Mouse (Mus musculus): ENCODE measurements around the gene Ppp1r3f.

Gene Ppp1r3f

DNA sequence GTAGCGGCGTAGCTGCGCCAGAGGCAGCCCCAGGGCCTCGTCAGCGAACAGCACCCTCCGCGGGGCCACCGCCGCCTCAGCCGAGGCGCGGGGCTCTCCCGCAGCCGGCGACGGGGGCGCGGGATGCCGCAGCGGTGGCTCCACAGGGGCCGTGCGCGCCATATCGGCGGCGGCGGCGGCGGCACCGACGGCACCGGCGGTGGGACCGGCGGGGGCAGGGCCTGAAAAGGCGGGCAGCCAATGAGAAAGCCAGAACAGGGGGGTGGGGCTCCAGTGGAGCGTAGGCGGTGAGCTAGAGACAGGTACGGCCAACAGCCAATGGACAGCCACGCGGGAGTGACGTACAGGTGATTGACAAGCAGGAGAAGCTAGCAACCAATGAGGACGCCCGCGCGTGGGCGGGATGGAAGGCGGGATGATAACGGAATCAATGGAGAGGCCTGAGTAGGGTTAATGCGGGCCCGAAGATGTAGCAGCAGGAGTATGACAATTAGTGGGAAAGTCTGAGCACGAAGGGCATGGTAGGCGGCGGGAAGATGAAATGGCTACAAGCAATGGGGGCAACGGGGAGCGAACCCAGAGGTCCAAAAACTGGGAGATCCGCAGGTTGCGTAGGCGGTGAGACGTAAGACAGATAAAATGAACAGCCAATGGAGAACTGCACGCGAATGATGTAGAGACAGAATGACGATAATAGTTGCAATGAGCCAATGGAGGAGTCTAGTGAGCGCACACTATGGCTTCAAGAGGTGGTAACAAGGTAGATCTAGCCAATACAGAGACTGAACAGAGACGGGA, at the start of gene Ppp1r3f:
Gene Ppp1r3f (minus strand): TSS at position 197 of the 798 bp plus-strand sequence.
- DNase-seq (ENCODE audit: low spot score), result peak; percentile 84

DNA sequence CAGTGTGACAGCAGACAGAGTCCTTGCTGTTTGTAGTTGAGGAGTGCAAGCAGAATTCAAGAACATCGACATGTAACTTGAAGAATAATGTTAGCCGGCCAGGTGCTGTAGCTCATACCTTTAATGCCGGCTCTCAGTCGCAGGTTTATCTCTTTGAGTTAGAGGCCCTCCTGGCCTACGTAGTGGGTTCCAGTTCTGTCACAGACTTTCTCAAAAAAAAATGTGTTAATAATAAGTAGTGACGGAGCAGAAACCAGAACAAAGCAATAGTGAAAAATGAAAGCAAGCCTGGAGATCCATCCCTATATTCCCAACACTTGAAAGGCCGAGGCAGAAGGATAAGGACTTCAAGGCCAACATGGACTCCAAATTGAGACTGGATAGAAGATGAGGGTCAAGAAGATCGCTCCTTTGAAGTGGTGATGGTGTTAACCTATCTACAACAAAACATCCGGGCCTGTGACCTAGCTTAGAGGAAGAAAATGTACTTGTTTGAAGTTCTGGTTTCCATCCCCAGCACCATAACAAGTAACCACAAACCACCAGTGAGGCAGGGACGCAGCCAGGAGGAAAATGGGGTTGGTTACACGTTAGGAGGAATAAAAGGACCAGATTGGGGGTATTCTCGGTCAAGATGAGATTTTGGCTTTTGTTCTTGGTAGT, 43.9 kb upstream of the Ppp1r3f start:
- no peak for DNase-seq (ENCODE audit: low spot score)

DNA sequence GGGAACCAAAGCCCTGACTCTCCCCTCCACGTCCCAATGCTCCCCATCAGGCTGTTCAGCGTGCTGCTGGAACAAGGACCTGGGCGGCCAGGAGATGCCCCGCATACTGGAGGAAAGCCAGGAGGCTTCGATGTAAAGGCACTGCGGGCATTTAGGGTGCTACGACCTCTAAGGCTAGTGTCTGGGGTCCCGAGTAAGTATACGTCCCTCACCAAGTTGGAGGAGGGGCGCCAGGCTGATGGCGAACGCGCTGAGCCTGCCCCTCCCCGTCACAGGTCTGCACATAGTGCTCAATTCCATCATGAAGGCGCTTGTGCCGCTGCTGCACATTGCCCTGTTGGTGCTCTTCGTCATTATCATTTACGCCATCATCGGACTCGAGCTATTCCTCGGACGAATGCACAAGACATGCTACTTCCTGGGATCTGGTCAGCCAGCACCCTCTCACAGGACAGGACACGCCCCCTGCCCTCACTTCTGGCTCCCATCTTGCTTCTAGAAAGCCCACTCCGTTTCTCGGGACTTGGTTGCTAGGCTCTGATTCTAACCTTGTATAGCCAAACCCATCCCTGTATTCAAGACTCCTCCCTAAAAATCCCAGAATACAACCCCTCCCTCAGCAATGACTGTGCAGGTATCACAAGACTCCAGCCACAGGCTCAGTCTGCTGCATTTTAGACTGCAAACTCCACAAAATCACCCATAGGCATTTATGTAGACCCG, 36.6 kb upstream of the Ppp1r3f start:
- DNase-seq (ENCODE audit: low spot score), result no peak

DNA sequence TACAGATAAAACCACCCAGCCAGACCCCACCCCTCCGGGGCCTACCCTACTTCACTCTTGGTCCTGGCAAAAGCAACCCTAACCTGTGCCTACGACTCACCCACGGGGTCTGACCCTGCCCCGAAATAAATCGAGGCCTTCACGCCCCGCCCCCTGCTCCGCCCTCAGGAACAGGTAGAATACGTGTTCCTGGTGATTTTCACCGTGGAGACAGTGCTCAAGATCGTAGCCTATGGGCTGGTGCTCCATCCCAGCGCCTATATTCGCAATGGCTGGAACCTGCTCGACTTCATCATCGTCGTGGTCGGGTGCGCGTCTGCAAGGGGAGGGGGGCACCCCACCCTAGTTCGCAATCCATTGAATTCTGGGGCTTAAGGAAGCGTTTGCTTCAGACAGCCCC, 36.0 kb upstream of the Ppp1r3f start:
- no peak for DNase-seq (ENCODE audit: low spot score)

DNA sequence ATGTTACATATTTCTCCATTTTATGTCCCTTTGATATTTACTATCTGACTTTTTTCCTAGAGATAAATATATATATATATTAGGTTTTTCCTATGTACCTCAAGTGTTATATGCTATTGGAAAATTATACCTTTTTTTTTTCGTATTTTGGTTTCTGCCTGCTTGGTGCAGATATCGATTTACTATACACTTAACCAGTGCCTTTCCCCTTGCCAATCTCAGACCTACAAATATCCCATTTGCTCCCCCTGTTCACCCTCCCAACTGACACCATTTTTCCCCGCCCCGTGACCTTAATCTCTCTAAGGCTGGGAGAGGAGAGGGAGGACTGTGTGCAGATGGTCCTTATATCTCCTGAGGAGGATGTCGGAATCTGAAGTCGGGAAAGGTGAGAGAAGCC, 32.7 kb upstream of the Ppp1r3f start, which contains the start of gene Cacna1f:
Gene Cacna1f (plus strand): TSS at position 301 of the 400 bp plus-strand sequence.
- no peak for DNase-seq (ENCODE audit: low spot score)

DNA sequence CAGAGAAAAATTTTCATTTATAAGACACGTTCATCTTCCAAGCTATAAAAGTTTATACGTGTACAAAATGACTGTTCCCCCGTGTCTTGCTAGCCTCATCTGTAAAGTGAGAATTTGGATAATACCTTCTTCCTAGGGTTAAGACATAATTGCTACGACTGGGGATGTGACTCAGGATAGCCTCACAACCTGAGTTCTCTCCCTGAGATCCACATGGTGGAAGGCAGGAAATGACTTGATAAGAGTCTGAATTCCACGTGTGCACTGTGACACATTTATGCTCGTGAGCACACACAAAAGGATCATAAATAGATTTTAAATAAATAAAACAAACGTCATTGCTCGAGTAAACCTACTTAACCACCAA, 31.5 kb upstream of the Ppp1r3f start:
- DNase-seq (ENCODE audit: low spot score), result no peak

DNA sequence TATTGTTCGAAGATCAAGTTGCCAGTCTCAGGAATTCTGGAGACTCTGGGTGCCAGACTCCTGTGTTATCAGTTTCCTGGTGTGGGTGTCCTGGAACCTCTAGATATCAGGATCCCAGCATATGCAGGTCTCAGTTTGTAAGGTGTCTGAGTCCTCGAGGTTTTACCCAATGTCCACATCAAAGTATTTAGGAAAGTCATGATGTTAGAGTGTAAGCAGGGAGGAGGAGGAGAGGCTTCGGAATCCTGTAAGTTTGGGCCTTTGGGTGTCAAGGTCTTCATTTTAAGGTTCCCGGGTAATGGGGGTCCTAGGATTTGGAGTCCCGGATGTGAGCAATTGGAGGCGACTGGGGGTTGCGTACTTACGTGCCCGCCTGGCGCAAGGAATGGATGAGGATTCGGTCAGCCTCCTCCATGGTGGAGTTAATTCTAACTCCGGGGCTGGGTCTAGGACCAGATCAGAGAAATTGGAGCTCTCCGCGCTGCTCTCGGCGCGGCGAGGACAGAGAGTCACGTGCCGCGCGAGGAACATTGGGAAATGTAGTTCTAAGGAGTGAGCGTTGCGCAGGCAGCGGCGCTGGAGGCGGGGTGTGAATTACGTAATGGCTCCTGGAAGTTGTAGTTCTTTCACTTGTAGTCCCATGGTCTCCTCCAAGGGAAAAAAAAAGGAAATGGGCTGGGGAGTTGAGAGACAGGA, 30.9 kb upstream of the Ppp1r3f start, which contains the start of gene Ccdc22:
Gene Ccdc22 (minus strand): TSS at position 639 of the 696 bp plus-strand sequence.
- DNase-seq (ENCODE audit: low spot score), result peak; percentile 64

DNA sequence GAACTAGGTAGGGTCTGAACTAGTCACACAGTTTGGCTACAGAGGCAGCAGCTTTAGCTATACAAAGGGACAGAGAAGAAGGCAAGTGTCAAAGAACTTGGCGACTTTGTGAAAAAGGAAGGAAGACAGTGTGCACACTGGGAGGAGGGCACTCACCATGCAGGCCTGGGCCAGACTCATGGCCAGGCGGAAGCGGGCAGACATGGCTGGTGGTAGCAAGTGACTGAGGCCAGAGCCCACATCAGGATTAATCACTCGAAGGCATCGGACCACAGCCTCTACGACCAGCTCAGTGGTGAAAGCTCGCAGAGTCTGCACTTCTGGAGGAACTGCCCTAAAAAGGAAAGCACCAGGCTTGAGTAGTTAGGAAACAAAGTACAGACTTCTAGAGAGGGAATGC, 29.9 kb upstream of the Ppp1r3f start:
- DNase-seq (ENCODE audit: low spot score), result no peak

DNA sequence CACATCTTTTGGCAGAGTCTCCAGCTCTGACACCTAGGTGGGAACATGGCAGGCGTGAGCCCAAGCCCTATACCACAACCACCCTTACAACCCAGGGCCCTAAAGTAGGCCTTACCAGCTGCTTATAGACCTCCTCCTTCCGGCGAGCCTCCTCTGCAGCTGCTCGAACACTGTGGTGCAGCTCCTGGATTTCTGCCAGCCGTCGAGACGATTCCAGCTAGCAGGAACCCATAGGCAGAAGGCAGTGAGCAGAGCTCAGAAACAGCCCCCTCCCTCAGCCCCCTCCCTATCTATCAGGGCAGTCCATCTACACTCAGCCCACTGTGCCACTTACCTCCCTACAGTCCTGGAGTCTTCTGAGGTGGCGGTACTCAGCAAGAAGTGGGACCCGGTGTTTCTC, 21.3 kb upstream of the Ppp1r3f start:
- no peak for DNase-seq (ENCODE audit: low spot score)

DNA sequence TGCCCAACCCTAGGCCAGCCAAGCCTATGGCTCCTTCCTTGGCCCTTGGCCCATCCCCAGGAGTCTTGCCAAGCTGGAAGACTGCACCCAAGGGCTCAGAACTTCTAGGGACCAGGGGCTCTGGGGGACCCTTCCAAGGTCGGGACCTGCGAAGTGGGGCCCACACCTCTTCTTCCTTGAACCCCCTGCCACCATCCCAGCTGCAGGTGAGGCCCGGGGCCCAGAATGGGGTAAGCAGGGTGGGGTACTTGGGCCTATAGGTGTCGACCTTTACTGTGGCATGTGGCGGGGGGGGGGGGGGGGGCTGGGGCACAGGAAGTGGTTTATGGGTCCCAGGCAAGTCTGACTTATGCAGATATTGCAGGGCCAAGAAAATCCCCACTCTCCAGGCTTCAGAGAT, 12.3 kb upstream of the Ppp1r3f start:
- no peak for DNase-seq (ENCODE audit: low spot score)

DNA sequence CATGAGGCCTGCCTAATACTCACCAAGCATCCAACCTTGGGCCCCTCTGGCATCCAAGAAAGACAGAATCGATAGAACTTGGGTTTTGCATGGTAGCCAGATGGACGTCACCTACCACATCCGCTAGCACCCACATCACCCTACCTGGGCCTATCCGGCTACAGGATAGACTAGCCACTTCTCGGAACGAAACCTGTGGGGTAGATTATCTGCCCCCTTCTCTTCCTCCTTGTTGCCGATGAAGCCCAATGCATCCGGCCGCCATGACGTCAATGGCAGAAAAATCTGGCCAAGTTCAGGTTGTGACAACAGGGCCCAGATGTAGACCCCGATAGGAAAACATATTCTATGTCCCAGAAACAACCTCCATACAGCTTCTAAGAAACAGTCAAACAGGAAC, 9.8 kb upstream of the Ppp1r3f start:
- no peak for DNase-seq (ENCODE audit: low spot score)

DNA sequence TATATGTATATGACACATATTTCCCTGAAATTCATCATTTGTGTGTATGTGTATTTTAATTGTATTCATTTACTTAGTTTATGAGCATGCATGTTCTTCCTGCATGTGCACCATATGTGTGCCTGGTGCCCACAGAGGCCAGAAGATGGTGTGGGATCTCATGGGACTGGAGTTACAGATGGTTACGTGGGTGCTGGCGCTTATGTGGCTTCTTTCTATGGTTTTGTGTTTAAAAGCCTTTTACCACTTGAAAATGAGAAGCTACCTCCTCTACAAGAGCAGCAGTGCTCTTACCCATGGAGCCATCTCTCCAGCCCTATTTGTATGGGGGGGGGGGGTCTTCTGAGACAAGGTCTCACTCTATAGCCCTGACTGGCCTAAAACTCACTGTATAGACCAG, 7.1 kb upstream of the Ppp1r3f start:
- no peak for DNase-seq (ENCODE audit: low spot score)

DNA sequence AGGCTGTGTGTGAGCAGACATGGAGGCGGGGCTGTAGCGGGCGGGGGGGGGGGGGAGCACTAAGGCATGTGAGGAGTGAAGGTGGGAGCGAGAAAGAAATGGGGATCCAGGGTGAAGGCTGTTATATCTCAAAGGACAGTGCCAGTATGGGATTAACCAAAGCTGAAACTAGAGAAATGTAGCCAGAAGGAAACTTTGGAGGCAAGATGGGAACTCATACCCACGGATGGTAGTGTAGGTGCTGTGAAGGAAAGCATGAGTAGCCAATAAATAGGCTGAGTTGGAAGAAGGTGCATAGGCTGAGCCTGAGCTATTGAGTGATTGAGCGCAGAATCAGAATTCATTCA, 775 bp upstream of the Ppp1r3f start:
- DNase-seq (ENCODE audit: low spot score), result no peak

DNA sequence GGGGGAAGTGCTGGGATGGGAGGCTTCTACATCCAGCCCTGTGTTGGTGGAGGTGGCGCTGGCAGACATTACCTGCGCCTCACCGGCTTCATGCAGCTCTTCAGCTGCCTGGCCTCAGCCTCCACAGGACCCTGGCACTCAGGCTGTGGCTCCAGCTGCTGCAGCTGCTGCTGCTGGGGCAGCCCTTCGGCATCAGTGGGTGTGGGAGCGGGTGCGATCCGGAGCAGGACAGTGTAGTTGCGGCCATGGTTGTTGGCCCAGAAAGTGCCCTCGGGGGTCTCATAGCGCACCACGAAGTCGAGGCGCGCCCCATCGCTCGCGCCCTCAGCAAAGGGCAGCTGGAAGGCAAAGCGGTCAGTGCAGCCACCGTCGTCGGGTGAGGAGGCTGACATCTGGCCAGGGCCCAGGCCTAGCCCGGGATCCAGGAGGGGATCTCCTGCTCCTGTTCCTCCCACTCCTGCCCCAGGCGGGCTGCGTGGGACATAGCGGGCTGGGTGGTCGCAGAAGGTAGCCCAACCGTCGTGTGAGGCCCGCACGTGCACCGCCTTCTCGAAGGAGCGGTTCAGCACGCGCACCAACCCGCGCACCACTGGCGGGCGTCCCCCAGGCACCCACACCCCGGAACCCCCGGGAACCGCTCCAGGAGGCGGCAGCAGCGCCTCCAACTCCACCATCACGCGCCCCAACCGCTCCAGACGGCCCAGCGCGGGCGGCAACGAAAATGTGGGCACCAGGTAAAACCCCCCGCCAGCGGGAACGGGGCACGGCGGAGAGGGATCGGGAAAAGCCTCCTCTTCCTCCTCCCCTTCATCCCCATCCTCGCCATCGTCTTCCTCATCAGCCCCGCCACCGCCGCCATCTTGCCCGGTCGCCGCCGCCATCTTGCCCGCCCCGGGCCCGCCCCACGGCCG, 652 bp downstream of the Ppp1r3f start, which contains the start of gene Foxp3:
Gene Foxp3 (plus strand): TSS at position 469 of the 911 bp plus-strand sequence.
- no peak for DNase-seq (ENCODE audit: low spot score)

DNA sequence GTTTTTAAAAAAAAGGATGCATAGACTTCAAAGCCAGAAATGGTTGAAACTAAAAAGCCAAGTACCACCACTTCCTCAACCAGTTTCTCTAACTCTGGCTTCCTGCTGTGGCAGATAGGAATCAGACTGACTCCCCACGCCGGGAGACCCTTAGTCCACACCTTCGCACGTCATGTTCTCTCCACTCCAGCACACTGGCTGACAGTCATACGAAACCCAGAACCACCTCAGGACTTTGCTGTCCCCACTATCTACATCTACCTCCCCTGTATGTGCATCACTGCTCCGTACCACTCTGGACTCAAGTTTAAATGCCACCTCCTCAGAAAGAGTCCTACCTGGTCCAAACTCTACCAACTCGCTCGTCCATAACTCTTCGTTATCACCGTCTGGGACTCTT, 1.6 kb downstream of the Ppp1r3f start:
- DNase-seq (ENCODE audit: low spot score), result no peak

DNA sequence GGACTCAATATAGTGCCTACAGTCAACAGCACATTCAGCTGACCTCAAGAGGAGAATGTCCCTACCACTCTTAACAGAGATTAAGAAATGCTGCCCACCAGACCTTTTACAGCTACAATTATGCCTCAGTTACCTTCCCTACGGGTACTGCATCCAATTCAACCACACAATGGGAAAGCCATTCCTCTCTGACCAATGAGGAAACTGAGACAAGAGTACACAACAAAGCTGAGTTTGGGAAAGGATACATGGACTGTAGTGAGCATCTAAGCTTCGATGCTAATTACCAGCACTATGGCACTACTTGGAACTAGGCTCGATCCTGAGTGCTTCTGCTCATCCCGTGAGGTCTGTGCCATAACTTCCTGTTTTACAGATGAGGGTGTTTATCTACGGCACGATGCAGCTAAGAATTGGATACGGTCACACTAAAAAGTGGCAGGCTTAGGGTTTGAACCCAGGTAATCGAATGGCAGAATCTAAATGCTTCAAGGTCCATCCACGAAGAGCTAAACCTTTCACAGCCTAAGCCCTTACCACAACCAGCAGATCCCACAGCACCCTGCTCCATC, 2.4 kb downstream of the Ppp1r3f start:
- no peak for DNase-seq (ENCODE audit: low spot score)

DNA sequence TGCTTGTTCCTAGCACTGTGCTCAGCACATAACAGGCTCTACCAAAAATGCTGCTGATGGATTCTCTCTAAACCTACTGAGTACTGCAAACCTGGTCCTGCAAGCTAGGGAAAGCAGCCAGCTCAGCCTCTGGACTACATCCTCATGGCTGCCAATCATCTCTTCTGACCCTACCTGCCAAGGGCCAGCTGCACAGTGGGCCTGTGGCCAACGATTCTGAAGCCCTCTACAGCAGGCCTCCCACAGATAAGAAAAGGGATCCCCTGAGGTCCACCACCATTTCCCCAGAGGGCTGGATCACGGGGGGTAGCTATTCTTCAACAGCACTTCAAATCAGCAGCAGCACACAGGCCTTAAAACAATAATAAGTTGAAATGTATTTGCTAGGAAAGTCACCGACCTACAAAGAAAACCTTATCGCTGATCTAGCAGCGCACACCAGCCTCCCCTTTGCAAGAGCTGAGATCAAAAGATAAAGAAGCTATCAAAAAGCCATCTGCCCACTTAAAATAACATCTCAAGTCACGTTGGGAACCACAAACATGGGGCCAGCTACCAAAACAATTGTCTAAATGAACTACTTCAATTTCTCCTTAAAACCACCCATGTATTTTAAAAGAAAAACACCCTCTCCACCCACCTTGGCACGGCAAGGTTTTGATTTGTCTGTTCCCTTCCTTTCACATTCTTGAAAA, 3.5 kb downstream of the Ppp1r3f start:
- DNase-seq (ENCODE audit: low spot score), result no peak

DNA sequence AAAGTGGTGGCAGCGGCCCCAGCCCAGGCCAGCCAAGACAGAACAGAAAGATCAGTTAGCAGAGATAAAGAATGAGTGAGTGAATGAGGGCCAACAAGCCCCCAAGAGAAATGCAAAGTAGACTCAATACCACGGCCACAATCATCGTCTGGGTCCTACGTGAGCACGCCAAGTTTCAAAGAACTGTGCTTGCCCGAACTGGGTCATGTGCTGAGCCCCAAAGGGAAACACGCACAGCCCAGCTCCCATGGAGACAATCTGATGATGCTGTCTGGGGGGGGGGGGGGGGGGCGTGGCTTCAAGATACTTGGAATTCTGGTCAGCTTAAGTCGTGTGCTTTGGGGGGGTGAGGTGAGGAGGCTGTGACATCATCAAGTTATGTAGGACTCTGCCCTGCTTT, 6.6 kb downstream of the Ppp1r3f start:
- no peak for DNase-seq (ENCODE audit: low spot score)

DNA sequence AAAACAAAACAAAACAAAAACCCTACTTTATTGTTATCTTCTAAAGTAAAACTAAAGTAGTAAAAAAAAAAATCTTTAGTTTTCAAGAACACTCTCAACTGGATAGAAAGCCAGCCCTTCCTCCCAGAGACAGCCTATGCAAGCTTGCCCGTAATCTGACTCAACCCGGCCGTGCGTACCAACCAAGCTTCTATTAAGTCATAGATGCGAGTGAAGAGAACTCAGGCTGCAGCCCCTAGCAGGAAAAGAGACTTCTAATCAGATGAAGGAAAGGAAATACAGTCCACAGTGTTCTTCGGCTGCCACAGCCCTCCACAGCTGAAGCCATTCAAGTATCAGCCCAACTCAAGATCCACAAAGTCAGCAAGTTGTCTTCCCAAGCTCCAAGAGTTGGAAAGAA, 7.7 kb downstream of the Ppp1r3f start:
- no peak for DNase-seq (ENCODE audit: low spot score)

DNA sequence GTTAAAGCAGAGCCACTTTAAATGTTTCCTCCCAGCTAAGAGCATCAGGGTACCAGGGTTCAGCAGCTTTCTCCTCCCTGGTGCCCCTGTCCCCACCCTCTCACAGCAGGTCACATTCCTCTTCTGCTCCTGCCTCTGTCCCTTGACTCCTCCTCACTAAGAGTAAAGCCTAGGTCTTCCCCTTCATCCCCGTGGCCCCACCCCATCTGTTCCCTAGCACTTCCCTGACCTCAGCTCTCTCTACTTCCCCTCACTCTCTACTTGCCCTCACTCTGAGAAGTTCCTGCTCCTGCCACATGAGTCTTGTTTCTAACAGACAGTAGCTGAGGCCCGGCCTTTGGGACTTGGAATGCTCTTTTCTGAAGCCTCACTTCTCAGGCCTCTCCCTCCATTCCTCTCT, 11.0 kb downstream of the Ppp1r3f start:
- no peak for DNase-seq (ENCODE audit: low spot score)

Measured in spleen, adult 12 weeks (tissue).